Mouse (Mus musculus): ENCODE data around the gene Lctl. TPM values are rescaled to one million over a fixed set of nuclear protein-coding genes. Genes with fewer than 3 reads are reported as not detected.
"Not testable (repeated sequence)": the region's sequence is repeated elsewhere in the genome, so short reads cannot be mapped to it uniquely, and the experiment has no call there.

Lctl gene
- polyA plus RNA-seq, 1 experiment from 2014 or later: not detected

DNA sequence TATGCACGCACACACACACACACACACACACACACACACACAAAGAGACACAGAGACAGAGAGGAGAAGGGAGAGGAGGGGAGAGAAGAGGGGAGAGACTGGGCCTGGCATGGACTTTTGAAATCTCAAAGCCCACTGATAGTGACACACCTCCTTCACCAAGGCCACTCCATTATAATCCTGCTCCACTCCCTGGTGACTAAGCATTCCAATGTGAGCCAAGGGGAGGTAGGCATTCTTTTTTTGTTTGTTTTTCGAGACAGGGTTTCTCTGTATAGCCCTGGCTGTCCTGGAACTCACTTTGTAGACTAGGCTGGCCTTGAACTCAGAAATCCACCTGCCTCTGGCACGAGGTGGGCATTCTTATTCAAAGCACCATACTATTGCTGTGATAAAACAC lies 7.9 kb downstream of the Lctl start:
- not testable (repeated sequence) for H3K36me3 ChIP-seq (ENCODE audit: control insufficient read depth, insufficient read depth, low read length); H3K4me1 ChIP-seq (ENCODE audit: control insufficient read depth, insufficient read depth, low read length); H3K27me3 ChIP-seq (ENCODE audit: control insufficient read depth, insufficient read depth, low read length); H3K4me3 ChIP-seq (ENCODE audit: low read depth, low read length); ATAC-seq (ENCODE audit: insufficient read depth, low FRiP score, low TSS enrichment); DNase-seq (ENCODE audit: low spot score); H3K9me3 ChIP-seq (ENCODE audit: control insufficient read depth, low read length); H3K4me2 ChIP-seq (ENCODE audit: low read depth); H3K9ac ChIP-seq (ENCODE audit: low read length); H3K27ac ChIP-seq (ENCODE audit: low read depth, low read length)
- WGBS: 71% methylated on average over 3 of the region's 3 CpGs

DNA sequence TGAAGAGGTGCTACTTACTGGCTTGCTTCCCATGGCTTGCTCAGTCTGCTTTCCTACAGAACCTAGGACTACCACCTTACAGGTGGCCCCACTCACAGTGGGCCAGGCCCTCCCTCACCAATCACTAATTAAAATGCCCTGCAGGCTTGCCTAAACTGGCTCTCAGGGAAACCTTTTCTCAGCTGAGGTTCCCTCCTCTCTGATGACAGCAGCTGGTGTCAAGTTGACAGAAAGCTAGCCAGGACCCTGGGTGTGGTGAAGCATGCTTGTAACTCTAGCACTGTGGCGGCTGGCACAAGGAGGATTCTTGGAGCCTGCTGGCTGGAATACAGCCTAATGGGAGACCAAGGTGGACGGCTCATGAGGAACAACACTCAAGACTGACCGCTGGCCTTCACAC lies 8.4 kb downstream of the Lctl start:
- WGBS: 83% methylated on average over 3 of the region's 3 CpGs
- Histone ChIP-seq H3K9ac (ENCODE audit: low read length) (no peak overlapping the region), H3K36me3 (ENCODE audit: control insufficient read depth, insufficient read depth, low read length) (no peaks in the 10 kb centered on the region), H3K27me3 (ENCODE audit: control insufficient read depth, insufficient read depth, low read length) (no peaks in the 10 kb centered on the region), H3K27ac (ENCODE audit: low read depth, low read length) (no peak overlapping the region), H3K4me2 (ENCODE audit: low read depth) (no peak overlapping the region), H3K9me3 (ENCODE audit: control insufficient read depth, low read length) (no peaks in the 10 kb centered on the region), H3K4me3 (ENCODE audit: low read depth, low read length) (no peak overlapping the region), H3K4me1 (ENCODE audit: control insufficient read depth, insufficient read depth, low read length) (no peaks in the 10 kb centered on the region)
- ATAC-seq (ENCODE audit: insufficient read depth, low FRiP score, low TSS enrichment) (no peak), DNase-seq (ENCODE audit: low spot score) (no peak)

DNA sequence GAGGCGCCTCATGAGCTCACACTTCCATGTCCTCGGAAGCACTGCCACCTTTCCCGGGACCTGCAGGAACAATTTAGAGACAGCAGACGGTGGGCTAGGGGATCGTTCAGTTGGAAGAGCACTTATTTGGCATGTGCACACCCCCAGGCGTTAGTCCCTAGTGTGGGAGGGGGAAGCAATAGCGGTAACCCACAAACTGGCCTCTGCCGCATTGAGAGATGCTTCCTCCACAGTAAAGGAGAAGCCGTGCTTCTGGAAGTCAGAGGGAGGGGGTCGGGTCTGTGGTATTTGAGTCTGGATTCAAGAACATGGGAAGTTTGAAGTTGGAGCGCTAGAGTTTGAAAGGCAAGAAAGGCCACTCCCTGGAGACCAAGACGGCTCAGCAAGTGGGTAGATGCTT lies 9.2 kb downstream of the Lctl start:
- Histone ChIP-seq H3K27ac (ENCODE audit: low read depth, low read length) (no peak overlapping the region), H3K4me1 (ENCODE audit: control insufficient read depth, insufficient read depth, low read length) (no peaks in the 10 kb centered on the region), H3K27me3 (ENCODE audit: control insufficient read depth, insufficient read depth, low read length) (no peaks in the 10 kb centered on the region), H3K36me3 (ENCODE audit: control insufficient read depth, insufficient read depth, low read length) (no peaks in the 10 kb centered on the region), H3K9ac (ENCODE audit: low read length) (no peak overlapping the region), H3K4me2 (ENCODE audit: low read depth) (no peak overlapping the region), H3K9me3 (ENCODE audit: control insufficient read depth, low read length) (no peaks in the 10 kb centered on the region), H3K4me3 (ENCODE audit: low read depth, low read length) (no peak overlapping the region)
- WGBS: 69% methylated on average over 12 of the region's 12 CpGs
- ATAC-seq (ENCODE audit: insufficient read depth, low FRiP score, low TSS enrichment) (no peak), DNase-seq (ENCODE audit: low spot score) (no peak)

DNA sequence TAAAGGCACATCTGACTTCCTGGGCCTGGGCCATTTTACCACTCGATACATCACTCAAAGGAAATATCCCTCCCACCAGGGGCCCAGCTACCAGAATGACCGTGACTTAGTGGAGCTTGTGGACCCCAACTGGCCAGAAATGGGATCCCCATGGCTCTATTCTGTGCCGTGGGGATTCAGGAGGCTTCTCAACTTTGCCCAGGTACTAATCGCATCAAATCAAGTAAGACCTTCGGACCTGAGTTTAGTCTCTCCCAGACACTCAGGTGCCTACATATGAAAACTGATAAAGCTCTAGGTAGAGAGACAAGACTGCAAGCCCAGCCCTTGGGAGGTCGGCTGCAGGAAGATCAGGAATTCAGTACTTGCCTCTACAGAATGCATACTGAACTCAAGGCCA lies 14.7 kb downstream of the Lctl start:
- Histone ChIP-seq H3K9me3 (ENCODE audit: control insufficient read depth, low read length) (no peaks in the 10 kb centered on the region), H3K4me2 (ENCODE audit: low read depth) (no peak overlapping the region), H3K36me3 (ENCODE audit: control insufficient read depth, insufficient read depth, low read length) (no peaks in the 10 kb centered on the region; the same call in 1 of the 2 replicates), H3K27me3 (ENCODE audit: control insufficient read depth, insufficient read depth, low read length) (no peaks in the 10 kb centered on the region), H3K9ac (ENCODE audit: low read length) (no peak overlapping the region), H3K27ac (ENCODE audit: low read depth, low read length) (no peak overlapping the region), H3K4me3 (ENCODE audit: low read depth, low read length) (no peak overlapping the region), H3K4me1 (ENCODE audit: control insufficient read depth, insufficient read depth, low read length) (no peaks in the 10 kb centered on the region)
- ATAC-seq (ENCODE audit: insufficient read depth, low FRiP score, low TSS enrichment): no peak
- WGBS: 86% methylated on average over 6 of the region's 6 CpGs
- no peak for DNase-seq (ENCODE audit: low spot score)

DNA sequence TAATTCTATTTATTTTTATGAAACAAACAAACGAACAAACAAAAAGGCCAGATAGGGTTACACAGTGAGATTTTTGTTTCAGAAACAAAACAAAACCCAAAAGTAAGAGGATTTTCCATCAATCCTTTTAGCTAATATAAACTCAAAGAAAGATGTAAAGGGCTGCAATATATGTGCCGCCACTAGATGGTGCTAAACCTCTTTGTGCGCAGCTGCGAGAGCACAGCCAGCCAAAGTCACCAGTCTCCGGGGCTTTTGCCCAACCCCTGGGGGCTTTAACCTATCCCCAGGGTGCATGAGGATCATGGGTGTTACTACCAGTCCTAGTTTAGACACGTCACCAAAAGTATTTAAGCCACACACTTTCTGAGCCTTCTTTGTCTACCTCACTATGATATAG lies 21.9 kb downstream of the Lctl start:
- not testable (repeated sequence) for H3K4me2 ChIP-seq (ENCODE audit: low read depth); H3K4me1 ChIP-seq (ENCODE audit: control insufficient read depth, insufficient read depth, low read length); H3K36me3 ChIP-seq (ENCODE audit: control insufficient read depth, insufficient read depth, low read length); H3K9ac ChIP-seq (ENCODE audit: low read length); H3K9me3 ChIP-seq (ENCODE audit: control insufficient read depth, low read length); H3K4me3 ChIP-seq (ENCODE audit: low read depth, low read length); H3K27ac ChIP-seq (ENCODE audit: low read depth, low read length); ATAC-seq (ENCODE audit: insufficient read depth, low FRiP score, low TSS enrichment); H3K27me3 ChIP-seq (ENCODE audit: control insufficient read depth, insufficient read depth, low read length)
- DNase-seq (ENCODE audit: low spot score): peak; percentile 44
- 14% methylated on average over 6 of the region's 6 CpGs for WGBS

- Histone ChIP-seq H3K4me2 (ENCODE audit: low read depth) (no peak overlapping the region), H3K27ac (ENCODE audit: low read depth, low read length) (no peak overlapping the region), H3K4me1 (ENCODE audit: control insufficient read depth, insufficient read depth, low read length) (no peaks in the 10 kb centered on the region), H3K36me3 (ENCODE audit: control insufficient read depth, insufficient read depth, low read length) (no peaks in the 10 kb centered on the region; the same call in none of the 2 replicates), H3K9ac (ENCODE audit: low read length) (no peak overlapping the region), H3K4me3 (ENCODE audit: low read depth, low read length) (no peak overlapping the region), H3K27me3 (ENCODE audit: control insufficient read depth, insufficient read depth, low read length) (no peaks in the 10 kb centered on the region), H3K9me3 (ENCODE audit: control insufficient read depth, low read length) (no peaks in the 10 kb centered on the region)
- no peak for ATAC-seq (ENCODE audit: insufficient read depth, low FRiP score, low TSS enrichment)
- WGBS: 92% methylated on average over 9 of the region's 9 CpGs
- DNase-seq (ENCODE audit: low spot score): no peak
Observed at GRCm38 (mm10) chr9:64139879-64140278, 22.9 kb downstream of the Lctl start.

GRCm38 (mm10) chr9:64156641-64157040 lies 39.7 kb downstream of the Lctl start:
- WGBS: 93% methylated on average over 1 of the region's 1 CpGs
- Histone ChIP-seq H3K9ac (ENCODE audit: low read length) (no peak overlapping the region), H3K9me3 (ENCODE audit: control insufficient read depth, low read length) (no peaks in the 10 kb centered on the region), H3K4me3 (ENCODE audit: low read depth, low read length) (no peak overlapping the region), H3K27ac (ENCODE audit: low read depth, low read length) (no peak overlapping the region), H3K36me3 (ENCODE audit: control insufficient read depth, insufficient read depth, low read length) (peaks cover 8% of the 10 kb centered on the region), H3K4me2 (ENCODE audit: low read depth) (no peak overlapping the region), H3K4me1 (ENCODE audit: control insufficient read depth, insufficient read depth, low read length) (no peaks in the 10 kb centered on the region), H3K27me3 (ENCODE audit: control insufficient read depth, insufficient read depth, low read length) (no peaks in the 10 kb centered on the region)
- no peak for DNase-seq (ENCODE audit: low spot score)
- no peak for ATAC-seq (ENCODE audit: insufficient read depth, low FRiP score, low TSS enrichment)

- no peak for ATAC-seq (ENCODE audit: insufficient read depth, low FRiP score, low TSS enrichment)
- H3K4me1 ChIP-seq (ENCODE audit: control insufficient read depth, insufficient read depth, low read length): no peaks in the 10 kb centered on the region
- H3K9ac ChIP-seq (ENCODE audit: low read length): no peak overlapping the region
- H3K4me2 ChIP-seq (ENCODE audit: low read depth): no peak overlapping the region
- no peak overlapping the region for H3K27ac ChIP-seq (ENCODE audit: low read depth, low read length)
- peaks cover 8% of the 10 kb centered on the region for H3K36me3 ChIP-seq (ENCODE audit: control insufficient read depth, insufficient read depth, low read length)
- no peaks in the 10 kb centered on the region for H3K9me3 ChIP-seq (ENCODE audit: control insufficient read depth, low read length)
- WGBS: 89% methylated on average over 5 of the region's 5 CpGs
- H3K4me3 ChIP-seq (ENCODE audit: low read depth, low read length): no peak overlapping the region
- no peaks in the 10 kb centered on the region for H3K27me3 ChIP-seq (ENCODE audit: control insufficient read depth, insufficient read depth, low read length)
- no peak for DNase-seq (ENCODE audit: low spot score)
Observed at GRCm38 (mm10) chr9:64160471-64160870, 43.5 kb downstream of the Lctl start.

GRCm38 (mm10) chr9:64169967-64170366 lies 53.0 kb downstream of the Lctl start:
- H3K27ac ChIP-seq (ENCODE audit: low read depth, low read length); H3K36me3 ChIP-seq (ENCODE audit: control insufficient read depth, insufficient read depth, low read length); H3K4me1 ChIP-seq (ENCODE audit: control insufficient read depth, insufficient read depth, low read length); H3K4me3 ChIP-seq (ENCODE audit: low read depth, low read length); H3K4me2 ChIP-seq (ENCODE audit: low read depth); DNase-seq (ENCODE audit: low spot score); H3K9me3 ChIP-seq (ENCODE audit: control insufficient read depth, low read length); H3K27me3 ChIP-seq (ENCODE audit: control insufficient read depth, insufficient read depth, low read length); H3K9ac ChIP-seq (ENCODE audit: low read length); ATAC-seq (ENCODE audit: insufficient read depth, low FRiP score, low TSS enrichment): not testable (repeated sequence)
- 96% methylated on average over 3 of the region's 3 CpGs for WGBS
